Mouse (Mus musculus): ENCODE measurements around the gene Ifrd2. TPM values are rescaled to one million over a fixed set of nuclear protein-coding genes. Genes with fewer than 3 reads are reported as not detected.
A peak's percentile ranks its signal among the peaks of the same experiment; 100 is the strongest.

The Ifrd2 gene
- total and polyA plus RNA-seq, 3 experiments, result 76.0 to 183 (median 156) TPM

- H3K27me3 ChIP-seq (ENCODE audit: insufficient read depth, low read length), result peaks cover 62% of the 10 kb centered on the region
- H3K36me3 ChIP-seq (replicated peaks), result peaks cover 15% of the 10 kb centered on the region
- no peak for TF ChIP-seq GATA2 (IDR thresholded peaks at IDR 0.05; ENCODE audit: borderline replicate concordance, low read depth, low read length)
- TF ChIP-seq CTCF (IDR thresholded peaks at IDR 0.05; ENCODE audit: low read depth, low read length), result no peak
- TF ChIP-seq TAL1 (conservative IDR thresholded peaks at IDR 0.05; ENCODE audit: low read depth, low read length), result no peak
- H3K4me1 ChIP-seq (ENCODE audit: insufficient read depth, low read depth, low read length), result peaks cover 42% of the 10 kb centered on the region
- ATAC-seq (ENCODE audit: extremely low read depth, insufficient number of reproducible peaks, low FRiP score, poor library complexity, severe bottlenecking), result no peak
- no peak for DNase-seq (ENCODE audit: low spot score)
- no peak overlapping the region for H3K4me3 ChIP-seq (ENCODE audit: low read depth, low read length)
- no peaks in the 10 kb centered on the region for H3K9me3 ChIP-seq (replicated peaks)
Observed at GRCm38 (mm10) chr9:107599842-107600241, 12.4 kb downstream of the Ifrd2 start.

- H3K4me3 ChIP-seq (ENCODE audit: low read depth, low read length), result no peak overlapping the region
- peaks cover 48% of the 10 kb centered on the region for H3K4me1 ChIP-seq (ENCODE audit: insufficient read depth, low read depth, low read length)
- TF ChIP-seq GATA2 (IDR thresholded peaks at IDR 0.05; ENCODE audit: borderline replicate concordance, low read depth, low read length), result no peak
- TF ChIP-seq TAL1 (conservative IDR thresholded peaks at IDR 0.05; ENCODE audit: low read depth, low read length), result no peak
- no peak for TF ChIP-seq POLR2AphosphoS5 (IDR thresholded peaks at IDR 0.05; ENCODE audit: insufficient replicate concordance, low read depth, low read length)
- 0 out of 2 replicates have a peak, but pooled peaks have one; percentile 2 for TF ChIP-seq CTCF (IDR thresholded peaks at IDR 0.05; ENCODE audit: low read depth, low read length)
- no peak for TF ChIP-seq GATA1 (IDR thresholded peaks at IDR 0.05; ENCODE audit: borderline replicate concordance, low read length)
- peaks cover 71% of the 10 kb centered on the region for H3K27me3 ChIP-seq (ENCODE audit: insufficient read depth, low read length)
- peaks cover 7% of the 10 kb centered on the region for H3K36me3 ChIP-seq (replicated peaks)
- DNase-seq (ENCODE audit: low spot score) (no peak), ATAC-seq (ENCODE audit: extremely low read depth, insufficient number of reproducible peaks, low FRiP score, poor library complexity, severe bottlenecking) (no peak)
- no peaks in the 10 kb centered on the region for H3K9me3 ChIP-seq (replicated peaks)
Observed at GRCm38 (mm10) chr9:107600745-107601144, 13.3 kb downstream of the Ifrd2 start.

DNA sequence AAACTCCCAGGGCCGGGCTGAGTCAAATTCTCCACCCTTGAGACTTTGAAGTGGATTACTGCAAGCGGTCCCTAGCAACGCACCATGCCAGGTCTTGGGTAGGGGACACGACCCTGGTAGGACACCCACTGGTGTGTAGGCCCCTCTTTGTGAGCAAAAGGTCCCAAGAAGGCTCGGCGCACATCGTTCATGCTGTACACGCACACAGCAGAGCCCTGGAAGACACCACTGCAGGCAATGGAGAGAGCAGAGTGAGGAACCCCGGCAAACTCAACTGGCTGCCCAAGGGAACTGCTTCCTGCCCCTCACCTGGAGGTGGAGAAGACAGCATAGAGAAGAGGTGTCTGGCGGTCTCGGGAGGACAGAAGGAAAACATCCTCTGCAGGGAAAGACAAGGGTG is 13.8 kb downstream of the Ifrd2 start:
- no peak for TF ChIP-seq GATA1 (IDR thresholded peaks at IDR 0.05; ENCODE audit: borderline replicate concordance, low read length)
- TF ChIP-seq POLR2AphosphoS5 (IDR thresholded peaks at IDR 0.05; ENCODE audit: insufficient replicate concordance, low read depth, low read length), result no peak
- no peak for TF ChIP-seq CTCF (IDR thresholded peaks at IDR 0.05; ENCODE audit: low read depth, low read length)
- no peak for TF ChIP-seq GATA2 (IDR thresholded peaks at IDR 0.05; ENCODE audit: borderline replicate concordance, low read depth, low read length)
- TF ChIP-seq TAL1 (conservative IDR thresholded peaks at IDR 0.05; ENCODE audit: low read depth, low read length), result no peak
- no peak for ATAC-seq (ENCODE audit: extremely low read depth, insufficient number of reproducible peaks, low FRiP score, poor library complexity, severe bottlenecking)

DNA sequence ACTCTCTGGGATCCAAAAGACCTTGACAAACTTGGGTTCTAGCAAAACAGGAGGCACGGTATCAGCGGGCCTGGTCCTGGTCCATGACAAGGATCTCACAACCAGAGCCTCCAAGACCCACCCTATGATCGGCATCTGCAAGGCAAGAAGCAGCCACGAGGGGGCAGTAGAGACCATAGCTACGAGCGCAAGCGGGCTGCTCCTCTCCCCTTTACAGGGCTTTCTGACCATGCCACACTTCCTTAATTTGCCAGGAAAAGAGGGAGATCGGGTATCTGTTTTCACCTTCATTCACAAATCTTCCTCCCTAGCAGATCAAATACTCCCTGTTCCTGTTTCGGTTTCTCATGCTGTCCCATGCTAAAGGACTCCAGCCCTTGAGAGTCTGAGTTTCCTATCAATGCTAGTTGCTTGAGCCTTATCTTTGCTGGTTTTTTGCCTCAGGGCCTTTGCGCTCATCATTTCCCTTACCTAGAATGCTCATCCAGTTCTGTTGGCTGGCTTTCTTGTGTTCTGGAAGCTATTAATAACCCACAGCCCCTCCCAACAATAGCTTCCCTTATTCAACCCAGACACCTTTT is 14.7 kb downstream of the Ifrd2 start:
- Histone ChIP-seq H3K4me3 (ENCODE audit: low read depth, low read length) (no peak overlapping the region; the same call in 1 of the 2 replicates), H3K4me1 (ENCODE audit: insufficient read depth, low read depth, low read length) (peaks cover 56% of the 10 kb centered on the region)
- peak; percentile 46 for DNase-seq (ENCODE audit: low spot score)

More for the DNA sequence above, 13.8 kb downstream of the Ifrd2 start:
- H3K4me1 ChIP-seq (ENCODE audit: insufficient read depth, low read depth, low read length), result peaks cover 52% of the 10 kb centered on the region
- H3K9me3 ChIP-seq (replicated peaks), result no peaks in the 10 kb centered on the region
- peaks cover 3% of the 10 kb centered on the region for H3K36me3 ChIP-seq (replicated peaks)
- DNase-seq (ENCODE audit: low spot score), result no peak
- peaks cover 76% of the 10 kb centered on the region for H3K27me3 ChIP-seq (ENCODE audit: insufficient read depth, low read length)
- H3K4me3 ChIP-seq (ENCODE audit: low read depth, low read length), result no peak overlapping the region

DNA sequence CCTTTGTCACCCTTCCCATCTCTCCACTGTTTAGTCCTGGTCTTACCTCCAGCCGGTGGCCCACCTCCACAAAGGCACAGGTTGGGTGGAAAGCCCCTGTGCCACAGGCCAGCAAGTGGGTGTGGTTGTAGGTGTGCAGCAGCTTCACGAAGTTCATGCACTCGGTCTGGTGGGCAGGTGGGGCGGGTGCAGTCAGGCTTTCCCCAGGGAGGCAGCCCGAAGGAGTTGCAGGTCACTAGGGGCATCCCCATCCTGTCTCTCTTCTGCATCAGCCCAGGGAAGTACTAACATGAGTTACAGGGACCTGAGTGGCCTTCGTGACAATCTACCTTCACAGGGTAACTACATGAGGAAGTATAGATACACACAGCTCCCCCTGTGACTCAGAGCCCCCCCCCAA is 15.8 kb downstream of the Ifrd2 start:
- no peaks in the 10 kb centered on the region for H3K9me3 ChIP-seq (replicated peaks)
- no peak for ATAC-seq (ENCODE audit: extremely low read depth, insufficient number of reproducible peaks, low FRiP score, poor library complexity, severe bottlenecking)
- no peak overlapping the region for H3K4me3 ChIP-seq (ENCODE audit: low read depth, low read length)
- H3K36me3 ChIP-seq (replicated peaks), result no peaks in the 10 kb centered on the region
- no peak for DNase-seq (ENCODE audit: low spot score)
- peaks cover 64% of the 10 kb centered on the region for H3K4me1 ChIP-seq (ENCODE audit: insufficient read depth, low read depth, low read length)
- TF ChIP-seq TAL1 (conservative IDR thresholded peaks at IDR 0.05; ENCODE audit: low read depth, low read length), result no peak
- TF ChIP-seq CTCF (IDR thresholded peaks at IDR 0.05; ENCODE audit: low read depth, low read length), result no peak
- TF ChIP-seq POLR2AphosphoS5 (IDR thresholded peaks at IDR 0.05; ENCODE audit: insufficient replicate concordance, low read depth, low read length), result no peak
- TF ChIP-seq GATA1 (IDR thresholded peaks at IDR 0.05; ENCODE audit: borderline replicate concordance, low read length), result no peak
- TF ChIP-seq GATA2 (IDR thresholded peaks at IDR 0.05; ENCODE audit: borderline replicate concordance, low read depth, low read length), result no peak
- peaks cover 83% of the 10 kb centered on the region for H3K27me3 ChIP-seq (ENCODE audit: insufficient read depth, low read length)

More for the DNA sequence above, 14.7 kb downstream of the Ifrd2 start:
- Histone ChIP-seq H3K27me3 (ENCODE audit: insufficient read depth, low read length) (peaks cover 84% of the 10 kb centered on the region), H3K36me3 (replicated peaks) (no peaks in the 10 kb centered on the region), H3K9me3 (replicated peaks) (no peaks in the 10 kb centered on the region)
- TF ChIP-seq GATA2 (IDR thresholded peaks at IDR 0.05; ENCODE audit: borderline replicate concordance, low read depth, low read length) (no peak), CTCF (IDR thresholded peaks at IDR 0.05; ENCODE audit: low read depth, low read length) (peak; percentile 95)
- ATAC-seq (ENCODE audit: extremely low read depth, insufficient number of reproducible peaks, low FRiP score, poor library complexity, severe bottlenecking), result peak; percentile 54

DNA sequence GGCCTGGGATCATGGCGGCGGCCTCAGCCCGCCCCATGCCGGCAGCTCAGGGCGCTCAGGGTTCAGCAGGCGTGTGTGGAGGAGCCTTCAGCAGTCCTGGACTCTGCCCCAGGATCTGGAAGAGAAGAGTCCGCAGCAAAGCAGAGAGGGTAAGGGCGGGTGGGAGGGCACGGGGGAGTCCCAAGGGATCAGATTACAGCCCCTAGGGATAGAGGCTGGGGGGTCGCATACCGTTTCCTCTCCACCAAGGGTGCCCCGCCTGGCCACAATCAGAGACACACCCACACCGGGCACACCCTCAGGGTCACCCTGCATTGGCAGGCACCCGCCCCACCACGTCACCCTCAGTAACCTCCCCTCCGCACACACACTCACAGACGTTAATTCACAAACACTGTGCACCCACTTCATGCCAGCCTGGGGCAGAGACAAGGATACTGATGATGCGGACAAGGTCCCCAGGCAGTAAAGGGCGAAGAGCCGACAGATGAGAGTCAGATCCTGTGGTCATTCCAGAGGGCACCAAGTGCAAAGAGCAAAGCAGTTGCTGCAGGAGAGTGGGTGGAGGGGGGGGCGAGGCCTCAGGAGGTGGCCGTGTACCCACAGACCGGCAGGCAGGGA is 17.7 kb downstream of the Ifrd2 start:
- Histone ChIP-seq H3K27me3 (ENCODE audit: insufficient read depth, low read length) (peaks cover 76% of the 10 kb centered on the region), H3K36me3 (replicated peaks) (no peaks in the 10 kb centered on the region), H3K4me1 (ENCODE audit: insufficient read depth, low read depth, low read length) (peaks cover 71% of the 10 kb centered on the region), H3K4me3 (ENCODE audit: low read depth, low read length) (no peak overlapping the region), H3K9me3 (replicated peaks) (no peaks in the 10 kb centered on the region)
- TF ChIP-seq POLR2AphosphoS5 (IDR thresholded peaks at IDR 0.05; ENCODE audit: insufficient replicate concordance, low read depth, low read length), result no peak
- TF ChIP-seq GATA2 (IDR thresholded peaks at IDR 0.05; ENCODE audit: borderline replicate concordance, low read depth, low read length), result no peak
- no peak for TF ChIP-seq CTCF (IDR thresholded peaks at IDR 0.05; ENCODE audit: low read depth, low read length)
- TF ChIP-seq GATA1 (IDR thresholded peaks at IDR 0.05; ENCODE audit: borderline replicate concordance, low read length), result no peak
- TF ChIP-seq TAL1 (conservative IDR thresholded peaks at IDR 0.05; ENCODE audit: low read depth, low read length), result no peak
- no peak for DNase-seq (ENCODE audit: low spot score)
- no peak for ATAC-seq (ENCODE audit: extremely low read depth, insufficient number of reproducible peaks, low FRiP score, poor library complexity, severe bottlenecking)

All from G1E (cell line).